Mouse (Mus musculus) MEL (cell line): ENCODE measurements around the gene Golga4. TPM values are rescaled to one million over a fixed set of nuclear protein-coding genes. Genes with fewer than 3 reads are reported as not detected.

ENCODE experiments used
- DNase-seq: peaks from one replicate; pipeline ENCODE4 v3.0.0; 2011; ENCODE audit warnings: low read depth, low spot score
- H3K27ac ChIP-seq: 2 replicates; pipeline ENCODE4 v1.5.1; 2012; ENCODE audit warnings: low read depth, mild to moderate bottlenecking, control low read depth, low read length, moderate library complexity; ENCODE audit not compliant: control insufficient read depth
- H3K27me3 ChIP-seq, 2 experiments: fragments of 150-350 bp in 1 of 2; sonication (generic) in 1 of 2; 2 replicates each; pipeline ENCODE4 v1.6.1; 2012; ENCODE audit warnings: low read length in 2 of 2, mild to moderate bottlenecking in 2 of 2, improper control_type of control experiment in 1 of 2, moderate library complexity in 1 of 2; ENCODE audit not compliant: insufficient read depth in 2 of 2, control insufficient read depth in 1 of 2
- H3K36me3 ChIP-seq, 2 experiments: 2 replicates each; pipeline ENCODE4 v1.6.1; 2012 to 2014; ENCODE audit warnings: low read length in 2 of 2, improper control_type of control experiment in 1 of 2, inconsistent platforms in 1 of 2, mild to moderate bottlenecking in 1 of 2; ENCODE audit not compliant: insufficient read depth in 2 of 2, control insufficient read depth in 1 of 2
- H3K4me1 ChIP-seq, 2 experiments: fragments of 150-350 bp in 1 of 2; sonication (generic) in 1 of 2; 2 replicates each; pipeline ENCODE4 v1.6.1; 2012; ENCODE audit warnings: low read length in 2 of 2, improper control_type of control experiment in 1 of 2, mild to moderate bottlenecking in 1 of 2; ENCODE audit not compliant: insufficient read depth in 2 of 2, control insufficient read depth in 1 of 2
- H3K4me3 ChIP-seq, 2 experiments: fragments of 150-350 bp in 1 of 2; sonication (generic) in 1 of 2; 2 replicates each; pipeline ENCODE4 v1.5.1; 2012; ENCODE audit warnings: low read depth in 2 of 2, low read length in 2 of 2, mild to moderate bottlenecking in 2 of 2, moderate library complexity in 2 of 2, control low read depth in 1 of 2, improper control_type of control experiment in 1 of 2; ENCODE audit not compliant: control insufficient read depth in 1 of 2, insufficient read depth in 1 of 2
- H3K79me2 ChIP-seq: 2 replicates; pipeline ENCODE4 v1.6.1; 2012; ENCODE audit warnings: mild to moderate bottlenecking, low read length, moderate library complexity; ENCODE audit not compliant: control insufficient read depth, poor library complexity, insufficient read depth
- H3K9ac ChIP-seq: 2 replicates; pipeline ENCODE4 v1.6.1; 2012; ENCODE audit warnings: low read depth, mild to moderate bottlenecking, control low read depth, low read length, moderate library complexity; ENCODE audit not compliant: control insufficient read depth, poor library complexity, severe bottlenecking
- H3K9me3 ChIP-seq: fragments of 150-350 bp; sonication (generic); replicated peaks from 2 replicates; pipeline ENCODE4 v1.6.1; 2012; ENCODE audit warnings: mild to moderate bottlenecking, low read length, improper control_type of control experiment, moderate library complexity; ENCODE audit not compliant: insufficient read depth
- BHLHE40 ChIP-seq: IDR thresholded peaks from 2 replicates; pipeline ENCODE4 v1.6.1; 2012; ENCODE audit warnings: low read depth, mild to moderate bottlenecking, inconsistent platforms, low read length, improper control_type of control experiment, borderline replicate concordance
- CHD2 ChIP-seq: IDR thresholded peaks from 2 replicates; pipeline ENCODE4 v1.6.1; 2011; ENCODE audit warnings: low read length, improper control_type of control experiment
- CTCF ChIP-seq, 3 experiments: IDR thresholded peaks in 2 of 3; conservative IDR thresholded peaks in 1 of 3; 2 replicates each; pipeline ENCODE4 v1.5.1; 2011 to 2012; ENCODE audit warnings: low read length in 3 of 3, low read depth in 2 of 3, mild to moderate bottlenecking in 2 of 3, improper control_type of control experiment in 1 of 3, inconsistent platforms in 1 of 3, mixed read lengths in 1 of 3, moderate library complexity in 1 of 3; ENCODE audit not compliant: control insufficient read depth in 1 of 3, insufficient read depth in 1 of 3, poor library complexity in 1 of 3, severe bottlenecking in 1 of 3
- E2F4 ChIP-seq: IDR thresholded peaks from 2 replicates; pipeline ENCODE4 v1.6.1; 2011; ENCODE audit warnings: low read depth, low read length, improper control_type of control experiment, borderline replicate concordance
- ELF1 ChIP-seq: IDR thresholded peaks from 2 replicates; pipeline ENCODE4 v1.6.1; 2014; ENCODE audit warnings: low read depth, mild to moderate bottlenecking, inconsistent platforms, low read length, improper control_type of control experiment, moderate library complexity
- EP300 ChIP-seq, 2 experiments: IDR thresholded peaks; 2 replicates each; pipeline ENCODE4 v1.6.1; 2011; ENCODE audit warnings: improper control_type of control experiment in 2 of 2, low read length in 2 of 2, low read depth in 1 of 2, mild to moderate bottlenecking in 1 of 2
- ETS1 ChIP-seq: IDR thresholded peaks from 2 replicates; pipeline ENCODE4 v1.6.1; 2012; ENCODE audit warnings: low read depth, mild to moderate bottlenecking, inconsistent platforms, low read length, improper control_type of control experiment, moderate library complexity
- GABPA ChIP-seq: IDR thresholded peaks from 2 replicates; pipeline ENCODE4 v1.6.1; 2012; ENCODE audit warnings: low read depth, mild to moderate bottlenecking, inconsistent platforms, low read length, improper control_type of control experiment, moderate library complexity
- GATA1 ChIP-seq: IDR thresholded peaks from 2 replicates; pipeline ENCODE4 v1.6.1; 2011; ENCODE audit warnings: low read depth, low read length, improper control_type of control experiment
- HCFC1 ChIP-seq: IDR thresholded peaks from 2 replicates; pipeline ENCODE4 v1.6.1; 2012; ENCODE audit warnings: low read depth, mild to moderate bottlenecking, inconsistent platforms, low read length, improper control_type of control experiment, moderate library complexity
- MAFK ChIP-seq: IDR thresholded peaks from 2 replicates; pipeline ENCODE4 v1.6.1; 2011; ENCODE audit warnings: low read depth, mild to moderate bottlenecking, low read length, improper control_type of control experiment, borderline replicate concordance
- MAX ChIP-seq: IDR thresholded peaks from 2 replicates; pipeline ENCODE4 v1.6.1; 2011; ENCODE audit warnings: low read length, improper control_type of control experiment
- MAZ ChIP-seq: IDR thresholded peaks from 2 replicates; pipeline ENCODE4 v1.6.1; 2012; ENCODE audit warnings: low read depth, mild to moderate bottlenecking, inconsistent platforms, low read length, improper control_type of control experiment
- MEF2A ChIP-seq: IDR thresholded peaks from 2 replicates; pipeline ENCODE4 v1.6.1; 2014; ENCODE audit warnings: low read depth, mild to moderate bottlenecking, inconsistent platforms, low read length, improper control_type of control experiment; ENCODE audit not compliant: poor library complexity, insufficient replicate concordance, severe bottlenecking; ENCODE audit errors: extremely low read depth
- NRF1 ChIP-seq: IDR thresholded peaks from 2 replicates; pipeline ENCODE4 v1.6.1; 2014; ENCODE audit warnings: low read depth, mild to moderate bottlenecking, inconsistent platforms, low read length, improper control_type of control experiment, moderate library complexity; ENCODE audit not compliant: poor library complexity, insufficient read depth, severe bottlenecking
- POLR2AphosphoS5 ChIP-seq: IDR thresholded peaks from 2 replicates; pipeline ENCODE4 v1.6.1; 2012; ENCODE audit warnings: low read depth, borderline replicate concordance, mild to moderate bottlenecking, inconsistent platforms, low read length, moderate library complexity, mixed read lengths
- RAD21 ChIP-seq: IDR thresholded peaks from 2 replicates; pipeline ENCODE4 v1.6.1; 2011; ENCODE audit warnings: mild to moderate bottlenecking, low read depth, low read length, improper control_type of control experiment
- SIN3A ChIP-seq: IDR thresholded peaks from 2 replicates; pipeline ENCODE4 v1.6.1; 2012; ENCODE audit warnings: low read length, improper control_type of control experiment, inconsistent platforms
- TAL1 ChIP-seq: IDR thresholded peaks from 2 replicates; pipeline ENCODE4 v1.6.1; 2012; ENCODE audit warnings: mild to moderate bottlenecking, inconsistent platforms, low read length, moderate library complexity, mixed read lengths
- TCF12 ChIP-seq: IDR thresholded peaks from 2 replicates; pipeline ENCODE4 v1.6.1; 2014; ENCODE audit warnings: low read depth, mild to moderate bottlenecking, inconsistent platforms, low read length, improper control_type of control experiment, moderate library complexity
- UBTF ChIP-seq: IDR thresholded peaks from 2 replicates; pipeline ENCODE4 v1.6.1; 2012; ENCODE audit warnings: low read depth, mild to moderate bottlenecking, inconsistent platforms, low read length, improper control_type of control experiment, moderate library complexity, borderline replicate concordance; ENCODE audit not compliant: insufficient read depth
- USF2 ChIP-seq, 2 experiments: IDR thresholded peaks; 2 replicates each; pipeline ENCODE4 v1.6.1; 2011 to 2012; ENCODE audit warnings: improper control_type of control experiment in 2 of 2, low read length in 2 of 2, borderline replicate concordance in 1 of 2, inconsistent platforms in 1 of 2, low read depth in 1 of 2, mild to moderate bottlenecking in 1 of 2; ENCODE audit not compliant: insufficient read depth in 1 of 2
- ZC3H11A ChIP-seq: IDR thresholded peaks from 2 replicates; pipeline ENCODE4 v1.6.1; 2012; ENCODE audit warnings: low read depth, mild to moderate bottlenecking, inconsistent platforms, low read length, improper control_type of control experiment
- ZKSCAN1 ChIP-seq: IDR thresholded peaks from 2 replicates; pipeline ENCODE4 v1.6.1; 2012; ENCODE audit warnings: low read depth, mild to moderate bottlenecking, inconsistent platforms, low read length, improper control_type of control experiment, moderate library complexity
- polyA plus RNA-seq, 2 experiments: library from polyadenylated mRNA; stranded (reverse) in 1 of 2; unstranded in 1 of 2; fragments of >175 nt in 1 of 2; fragments of >200 nt in 1 of 2; gene quantifications; 2 replicates each; pipeline versions ENCODE4 v1.2.1 to v1.2.4; 2012; ENCODE audit warnings: low replicate concordance in 2 of 2, low read depth in 1 of 2; ENCODE audit not compliant: insufficient read length in 2 of 2, insufficient read depth in 1 of 2, missing spikeins in 1 of 2
- total RNA-seq: library from RNA; depleted of rRNA; stranded (reverse); fragments of 300-350 nt; gene quantifications from 2 replicates; pipeline ENCODE4 v1.2.3, GENCODE M21; 2012

Gene Golga4
- total and polyA plus RNA-seq, 3 experiments: 29.8 to 465 (median 38.9) TPM

- no peak for TF ChIP-seq MAFK
- no peak for TF ChIP-seq HCFC1
- no peak for TF ChIP-seq POLR2AphosphoS5
- TF ChIP-seq MAZ: no peak
- TF ChIP-seq USF2 (IDR thresholded peaks at IDR 0.05; ENCODE audit: borderline replicate concordance in 1 of 2, insufficient read depth in 1 of 2, low read depth in 1 of 2, low read length in 2 of 2): 0 out of 4 replicates have a peak, but pooled peaks of 1 of the 2 experiments have one; percentile 33
- peak; percentile 88 for TF ChIP-seq BHLHE40
- no peak for TF ChIP-seq RAD21
- TF ChIP-seq ELF1: no peak
- TF ChIP-seq ZKSCAN1: no peak
- TF ChIP-seq E2F4: no peak
- no peak for TF ChIP-seq CTCF (IDR thresholded peaks at IDR 0.05 in 2 of 3, conservative IDR thresholded peaks at IDR 0.05 in 1 of 3; ENCODE audit: control insufficient read depth in 1 of 3, insufficient read depth in 1 of 3, low read depth in 2 of 3, low read length in 3 of 3, poor library complexity in 1 of 3, severe bottlenecking in 1 of 3)
- TF ChIP-seq UBTF: no peak
- no peak for TF ChIP-seq TCF12
- peak; percentile 61; the same call in 1 of the 2 replicates for TF ChIP-seq ETS1
- peak; percentile 52; the same call in 1 of the 2 replicates for TF ChIP-seq SIN3A
- TF ChIP-seq NRF1: no peak
- TF ChIP-seq CHD2: no peak
These were observed 6.7 kb downstream of the Golga4 start (continued) for GRCm38 (mm10) chr9:118512681-118513233.

- peak; percentile 61 for DNase-seq
- H3K4me3 ChIP-seq: no peak overlapping the region
- peaks cover 33% of the 10 kb centered on the region for H3K79me2 ChIP-seq
- no peaks in the 10 kb centered on the region for H3K9me3 ChIP-seq
- H3K36me3 ChIP-seq: peaks cover 12 to 49% of the 10 kb centered on the region in 2 experiments
- peaks cover 28 to 40% of the 10 kb centered on the region in 2 experiments for H3K4me1 ChIP-seq
- no peak overlapping the region for H3K9ac ChIP-seq
- H3K27ac ChIP-seq: peak overlapping the region; percentile 60
- H3K27me3 ChIP-seq: no peaks in the 10 kb centered on the region
- no peak for TF ChIP-seq GABPA
- peak; percentile 38; the same call in 1 of the 2 replicates for TF ChIP-seq TCF12
- peak; percentile 60 for TF ChIP-seq GATA1
- no peak for TF ChIP-seq ELF1
- peak; percentile 20; the same call in 1 of the 2 replicates for TF ChIP-seq TAL1
- TF ChIP-seq MEF2A: peak; percentile 84; the same call in 1 of the 2 replicates
- TF ChIP-seq ZC3H11A: no peak
- TF ChIP-seq NRF1: no peak
- no peak for TF ChIP-seq MAX
- TF ChIP-seq EP300 (IDR thresholded peaks at IDR 0.05; ENCODE audit: low read depth in 1 of 2, low read length in 2 of 2): peak; percentile 33 to 59; a peak in 2 of 4 replicates
- TF ChIP-seq BHLHE40: peak; percentile 58; the same call in 1 of the 2 replicates
- peak; percentile 82 for TF ChIP-seq ETS1
- TF ChIP-seq MAFK: no peak
- TF ChIP-seq, all 39 proteins: peak for 7
These were observed 9.4 kb downstream of the Golga4 start for GRCm38 (mm10) chr9:118515476-118515875.
